Mouse (Mus musculus): ENCODE results near the gene Adgrl3.

GRCm38 (mm10) chr5:81064026-81064425 is 44.1 kb downstream of the Adgrl3 start:
- TF ChIP-seq EP300 (optimal IDR thresholded peaks at IDR 0.05) (no peak), CTCF (IDR thresholded peaks at IDR 0.05; ENCODE audit: low read depth) (no peak)

Data from stomach, postnatal 0 days (tissue).